Mouse (Mus musculus): ENCODE measurements around the gene Il5ra. TPM values are rescaled to one million over a fixed set of nuclear protein-coding genes. Genes with fewer than 3 reads are reported as not detected.

Il5ra gene
- total and polyA plus RNA-seq, 3 experiments, result 0.10 TPM; not detected in 2

DNA sequence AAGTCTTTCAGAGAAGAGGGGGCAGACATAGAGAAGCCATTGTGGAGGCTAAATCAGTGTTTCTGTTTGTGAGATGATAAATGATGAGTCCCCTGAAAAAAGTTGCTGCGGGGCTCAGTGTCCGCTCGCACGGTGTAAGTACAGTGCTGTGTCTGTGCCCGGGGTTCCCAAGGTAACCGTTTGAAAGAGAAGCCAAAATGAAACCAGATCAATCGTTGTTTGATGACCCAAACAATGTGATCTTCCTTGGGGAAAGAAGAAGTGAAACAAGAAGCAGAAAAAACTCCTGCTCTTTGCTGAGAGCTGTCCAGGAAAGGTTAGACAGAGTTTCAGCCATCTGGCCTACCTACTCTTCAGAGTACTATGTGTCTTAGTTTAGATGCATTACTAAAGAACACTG lies 1.5 kb upstream of the Il5ra start:
- no peaks in the 10 kb centered on the region; a peak in 1 of 4 replicates for H3K27me3 ChIP-seq (ENCODE audit: control insufficient read depth in 1 of 2, insufficient read depth in 2 of 2, low read length in 2 of 2)
- H3K79me2 ChIP-seq (ENCODE audit: control insufficient read depth, insufficient read depth, low read length, poor library complexity), result no peaks in the 10 kb centered on the region
- no peak for TF ChIP-seq MYB (IDR thresholded peaks at IDR 0.05; ENCODE audit: low read depth, low read length)
- no peak for TF ChIP-seq ELF1 (IDR thresholded peaks at IDR 0.05; ENCODE audit: low read depth, low read length)
- no peak for TF ChIP-seq MYC (IDR thresholded peaks at IDR 0.05; ENCODE audit: low read depth, low read length)
- no peak for TF ChIP-seq UBTF (IDR thresholded peaks at IDR 0.05; ENCODE audit: borderline replicate concordance, insufficient read depth, low read depth, low read length)
- no peak for TF ChIP-seq CHD2 (IDR thresholded peaks at IDR 0.05; ENCODE audit: low read length)
- TF ChIP-seq SIN3A (IDR thresholded peaks at IDR 0.05; ENCODE audit: low read length), result no peak
- no peak for TF ChIP-seq JUND (IDR thresholded peaks at IDR 0.05; ENCODE audit: low read depth, low read length)
- TF ChIP-seq USF1 (IDR thresholded peaks at IDR 0.05; ENCODE audit: low read depth, low read length), result no peak
- no peak for TF ChIP-seq MAX (IDR thresholded peaks at IDR 0.05; ENCODE audit: low read length)
- no peak for TF ChIP-seq MEF2A (IDR thresholded peaks at IDR 0.05; ENCODE audit: extremely low read depth, insufficient replicate concordance, low read depth, low read length, poor library complexity, severe bottlenecking)
- no peak for TF ChIP-seq TCF12 (IDR thresholded peaks at IDR 0.05; ENCODE audit: low read depth, low read length)
- TF ChIP-seq RCOR1 (IDR thresholded peaks at IDR 0.05; ENCODE audit: low read depth, low read length), result no peak
- TF ChIP-seq USF2 (IDR thresholded peaks at IDR 0.05; ENCODE audit: borderline replicate concordance in 1 of 2, insufficient read depth in 1 of 2, low read depth in 1 of 2, low read length in 2 of 2), result no peak
- no peak for TF ChIP-seq HCFC1 (IDR thresholded peaks at IDR 0.05; ENCODE audit: low read depth, low read length)
- no peak for TF ChIP-seq NRF1 (IDR thresholded peaks at IDR 0.05; ENCODE audit: insufficient read depth, low read depth, low read length, poor library complexity, severe bottlenecking)
- TF ChIP-seq GATA1 (IDR thresholded peaks at IDR 0.05; ENCODE audit: low read depth, low read length), result no peak
- no peak for TF ChIP-seq GABPA (IDR thresholded peaks at IDR 0.05; ENCODE audit: low read depth, low read length)
- TF ChIP-seq MXI1 (IDR thresholded peaks at IDR 0.05; ENCODE audit: low read depth, low read length), result no peak
- no peak overlapping the region for H3K27ac ChIP-seq (ENCODE audit: control insufficient read depth, low read depth, low read length)
- peaks cover 0 to 3% of the 10 kb centered on the region in 2 experiments; a peak in 2 of 4 replicates for H3K36me3 ChIP-seq (ENCODE audit: control insufficient read depth in 1 of 2, insufficient read depth in 2 of 2, low read length in 2 of 2)
- no peaks in the 10 kb centered on the region for H3K9me3 ChIP-seq (replicated peaks; ENCODE audit: insufficient read depth, low read length)
- H3K4me1 ChIP-seq (ENCODE audit: control insufficient read depth in 1 of 2, insufficient read depth in 2 of 2, low read length in 2 of 2), result peaks cover 4 to 14% of the 10 kb centered on the region in 2 experiments; a peak in 3 of 4 replicates
- no peak overlapping the region for H3K4me3 ChIP-seq (ENCODE audit: control insufficient read depth in 1 of 2, insufficient read depth in 1 of 2, low read depth in 2 of 2, low read length in 2 of 2)
- DNase-seq (ENCODE audit: low read depth, low spot score), result no peak
- no peak overlapping the region for H3K9ac ChIP-seq (ENCODE audit: control insufficient read depth, low read depth, low read length, poor library complexity, severe bottlenecking)

DNA sequence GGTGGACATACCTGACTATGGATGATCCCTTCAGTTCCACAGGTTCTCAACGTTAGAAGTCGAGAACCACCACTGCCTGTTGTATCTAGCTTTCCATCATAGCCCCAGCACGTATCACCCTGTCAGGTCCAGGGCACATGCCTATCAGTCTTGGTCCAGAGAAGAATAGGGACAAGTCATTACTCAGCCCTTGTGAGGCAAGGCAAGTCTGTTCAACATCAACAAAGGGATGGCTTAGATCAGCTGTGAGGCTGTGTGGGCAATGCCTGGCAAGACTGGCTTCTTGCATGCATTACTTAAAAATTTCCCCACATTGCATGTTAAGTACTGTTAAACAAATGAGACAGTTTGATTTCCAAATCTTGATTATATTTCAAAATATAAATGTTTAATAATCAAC lies 1.0 kb downstream of the Il5ra start:
- Histone ChIP-seq H3K79me2 (ENCODE audit: control insufficient read depth, insufficient read depth, low read length, poor library complexity) (no peaks in the 10 kb centered on the region), H3K9ac (ENCODE audit: control insufficient read depth, low read depth, low read length, poor library complexity, severe bottlenecking) (no peak overlapping the region), H3K27me3 (ENCODE audit: control insufficient read depth in 1 of 2, insufficient read depth in 2 of 2, low read length in 2 of 2) (no peaks in the 10 kb centered on the region; a peak in 1 of 4 replicates), H3K4me1 (ENCODE audit: control insufficient read depth in 1 of 2, insufficient read depth in 2 of 2, low read length in 2 of 2) (peaks cover 4 to 14% of the 10 kb centered on the region in 2 experiments; a peak in 3 of 4 replicates), H3K36me3 (ENCODE audit: control insufficient read depth in 1 of 2, insufficient read depth in 2 of 2, low read length in 2 of 2) (peaks cover 0 to 3% of the 10 kb centered on the region in 2 experiments; a peak in 2 of 4 replicates), H3K4me3 (ENCODE audit: control insufficient read depth in 1 of 2, insufficient read depth in 1 of 2, low read depth in 2 of 2, low read length in 2 of 2) (no peak overlapping the region), H3K27ac (ENCODE audit: control insufficient read depth, low read depth, low read length) (no peak overlapping the region), H3K9me3 (replicated peaks; ENCODE audit: insufficient read depth, low read length) (no peaks in the 10 kb centered on the region)
- DNase-seq (ENCODE audit: low read depth, low spot score), result no peak
- TF ChIP-seq TCF12 (IDR thresholded peaks at IDR 0.05; ENCODE audit: low read depth, low read length), result no peak
- TF ChIP-seq MAZ (IDR thresholded peaks at IDR 0.05; ENCODE audit: low read depth, low read length), result no peak
- TF ChIP-seq TBP (IDR thresholded peaks at IDR 0.05; ENCODE audit: low read depth, low read length), result no peak
- no peak for TF ChIP-seq EP300 (IDR thresholded peaks at IDR 0.05; ENCODE audit: low read depth in 1 of 2, low read length in 2 of 2)
- TF ChIP-seq MEF2A (IDR thresholded peaks at IDR 0.05; ENCODE audit: extremely low read depth, insufficient replicate concordance, low read depth, low read length, poor library complexity, severe bottlenecking), result no peak
- no peak for TF ChIP-seq GATA1 (IDR thresholded peaks at IDR 0.05; ENCODE audit: low read depth, low read length)
- TF ChIP-seq UBTF (IDR thresholded peaks at IDR 0.05; ENCODE audit: borderline replicate concordance, insufficient read depth, low read depth, low read length), result no peak
- TF ChIP-seq ZC3H11A (IDR thresholded peaks at IDR 0.05; ENCODE audit: low read depth, low read length), result no peak
- no peak for TF ChIP-seq TAL1 (IDR thresholded peaks at IDR 0.05; ENCODE audit: low read length)
- TF ChIP-seq KAT2A (conservative IDR thresholded peaks at IDR 0.05; ENCODE audit: low read depth, low read length), result no peak
- no peak for TF ChIP-seq ELF1 (IDR thresholded peaks at IDR 0.05; ENCODE audit: low read depth, low read length)
